Comparison of ENCODE assay signal across 8 mouse cellular contexts in genomic region chr12:52604992-52605652, GRCm38 (mm10).
DNase-seq lines count a peak whose midpoint lies in the region; ATAC-seq and TF ChIP-seq lines count a peak whose summit lies in the region.

No protein-coding gene starts in this region.

- in situ Hi-C loops in CH12.LX (cut with MboI; ENCODE audit: low pct_ligation_motif_present, low pct_unique_long_range_greater_than_20kb, low sequenced_read_pairs): loop anchor here (25.0 kb wide), 1 partner anchor 218 kb away; no protein-coding TSS in a partner anchor

- intact Hi-C loops in heart, adult 2 months (cut with DNase I): loop anchor here (2.0 to 10.0 kb wide), 7 partner anchors 107 to 1590 kb away; partner anchors contain the start of gene Nubpl

- no peak for TF ChIP-seq CTCF in heart, adult 2 months (IDR thresholded peaks at IDR 0.05)
- TF ChIP-seq CTCF in CH12.LX (conservative IDR thresholded peaks at IDR 0.05 in 1 of 2, IDR thresholded peaks at IDR 0.05 in 1 of 2; ENCODE audit: low read depth in 2 of 2, low read length in 2 of 2): no peak
- no peak for TF ChIP-seq CTCF in liver, embryonic 14.5 days (IDR thresholded peaks at IDR 0.05; ENCODE audit: low read depth)

- no peak for TF ChIP-seq POLR2A in heart, adult 2 months (IDR thresholded peaks at IDR 0.05; ENCODE audit: insufficient read depth, low read depth, low read length)
- no peak for TF ChIP-seq POLR2A in CH12.LX (IDR thresholded peaks at IDR 0.05; ENCODE audit: low read depth, low read length)

- DNase-seq in heart, adult 2 months: no peak
- DNase-seq in heart, adult 8-10 months (ENCODE audit: low spot score): no peak
- no peak for DNase-seq in CH12.LX (ENCODE audit: extremely low read depth)
- no peak for DNase-seq in liver, embryonic 14.5 days (ENCODE audit: low read depth in 3 of 3, low spot score in 3 of 3)
- DNase-seq in T-cell, adult 2 months (ENCODE audit: low spot score): no peak
- DNase-seq in thymus, postnatal 4 days: no peak
- DNase-seq in right cerebral cortex, postnatal 25 days: no peak

- no peak for TF ChIP-seq EP300 in heart, adult 2 months (IDR thresholded peaks at IDR 0.05; ENCODE audit: insufficient read depth, low read depth, low read length)
- 0 out of 2 replicates have a peak, but pooled peaks have one; percentile 18 for TF ChIP-seq EP300 in CH12.LX (IDR thresholded peaks at IDR 0.05; ENCODE audit: low read length)
- no peak for TF ChIP-seq EP300 in liver, embryonic 14.5 days (IDR thresholded peaks at IDR 0.05; ENCODE audit: low read depth)

- peak overlapping the region; percentile 100 for H3K27ac ChIP-seq in heart, adult 2 months
- no peak overlapping the region for H3K27ac ChIP-seq in CH12.LX (ENCODE audit: insufficient read depth, low read depth)
- peak overlapping the region; percentile 97 for H3K27ac ChIP-seq in forebrain, embryonic 15.5 days (replicated peaks)
- peak overlapping the region; percentile 55; the same call in 1 of the 2 replicates for H3K27ac ChIP-seq in liver, embryonic 14.5 days

- H3K4me1 ChIP-seq in heart, adult 2 months (ENCODE audit: control insufficient read depth, insufficient read depth, low read length): no peaks in the 10 kb centered on the region
- H3K4me1 ChIP-seq in CH12.LX (ENCODE audit: control insufficient read depth in 1 of 2, insufficient read depth in 2 of 2): peaks cover 3 to 15% of the 10 kb centered on the region in 2 experiments; a peak in 3 of 4 replicates
- H3K4me1 ChIP-seq in forebrain, embryonic 15.5 days: peaks cover 12% of the 10 kb centered on the region
- peaks cover 3 to 8% of the 10 kb centered on the region in 2 experiments; a peak in 3 of 4 replicates for H3K4me1 ChIP-seq in liver, embryonic 14.5 days (replicated peaks; ENCODE audit: control insufficient read depth in 2 of 2, insufficient read depth in 2 of 2, low read length in 1 of 2)

- no peak overlapping the region for H3K9ac ChIP-seq in heart, adult 2 months (ENCODE audit: low read depth, low read length)
- peak overlapping the region; percentile 38; the same call in 1 of the 2 replicates for H3K9ac ChIP-seq in CH12.LX (ENCODE audit: insufficient read depth, low read depth)
- H3K9ac ChIP-seq in forebrain, embryonic 15.5 days (replicated peaks): peak overlapping the region; percentile 92
- peak overlapping the region; percentile 86 for H3K9ac ChIP-seq in liver, embryonic 14.5 days (replicated peaks)

- peak overlapping the region; percentile 60 for H3K4me3 ChIP-seq in heart, adult 2 months
- H3K4me3 ChIP-seq in CH12.LX (replicated peaks in 1 of 3; ENCODE audit: low read depth in 2 of 3, low read length in 2 of 3, poor library complexity in 1 of 3): peak overlapping the region; percentile 19 to 93 (median 85)
- peak overlapping the region; percentile 99 for H3K4me3 ChIP-seq in forebrain, embryonic 15.5 days
- H3K4me3 ChIP-seq in liver, embryonic 14.5 days (ENCODE audit: insufficient read depth in 1 of 2, low read depth in 2 of 2, low read length in 2 of 2): peak overlapping the region; percentile 57 to 74

- no peaks in the 10 kb centered on the region for H3K9me3 ChIP-seq in CH12.LX (replicated peaks; ENCODE audit: low read length)
- no peaks in the 10 kb centered on the region for H3K9me3 ChIP-seq in forebrain, embryonic 15.5 days
- no peaks in the 10 kb centered on the region for H3K9me3 ChIP-seq in liver, embryonic 14.5 days (ENCODE audit: control insufficient read depth, low read length)

- H3K36me3 ChIP-seq in heart, adult 2 months (ENCODE audit: control insufficient read depth, insufficient read depth, low read length): no peaks in the 10 kb centered on the region
- no peaks in the 10 kb centered on the region for H3K36me3 ChIP-seq in CH12.LX (replicated peaks in 1 of 2; ENCODE audit: control insufficient read depth in 1 of 2, insufficient read depth in 1 of 2, low read length in 1 of 2)
- H3K36me3 ChIP-seq in forebrain, embryonic 15.5 days: no peaks in the 10 kb centered on the region
- no peaks in the 10 kb centered on the region for H3K36me3 ChIP-seq in liver, embryonic 14.5 days (replicated peaks; ENCODE audit: control insufficient read depth, insufficient read depth, low read depth)

- dilution Hi-C loops in CH12.LX (cut with MboI; ENCODE audit: extremely low pct_ligation_motif_present, extremely low pct_unique_long_range_greater_than_20kb, low sequenced_read_pairs): no loop called here

- WGBS in heart, adult 2 months: 46% methylated on average over 13 of the region's 13 CpGs
- WGBS in forebrain, embryonic 15.5 days: 51% methylated on average over 13 of the region's 13 CpGs
- WGBS in liver, embryonic 14.5 days (ENCODE audit: insufficient replicate concordance): 40% methylated on average over 13 of the region's 13 CpGs

- no peak for ATAC-seq in forebrain, embryonic 15.5 days (replicated peaks)
- ATAC-seq in liver, embryonic 14.5 days (ENCODE audit: insufficient read depth): no peak

- peak overlapping the region; percentile 57 for H3K4me2 ChIP-seq in CH12.LX (ENCODE audit: insufficient read depth, low read depth, poor library complexity, severe bottlenecking)
- H3K4me2 ChIP-seq in forebrain, embryonic 15.5 days (replicated peaks): peak overlapping the region; percentile 85
- peak overlapping the region; percentile 96 for H3K4me2 ChIP-seq in liver, embryonic 14.5 days (ENCODE audit: low read depth)

- H3K79me2 ChIP-seq in heart, adult 2 months (replicated peaks; ENCODE audit: control insufficient read depth, insufficient read depth, low read length): no peaks in the 10 kb centered on the region
- no peaks in the 10 kb centered on the region for H3K79me2 ChIP-seq in CH12.LX (replicated peaks; ENCODE audit: control insufficient read depth, extremely low read depth, insufficient read depth, poor library complexity, severe bottlenecking)

- no peaks in the 10 kb centered on the region for H3K27me3 ChIP-seq in heart, adult 2 months (ENCODE audit: control insufficient read depth, insufficient read depth, low read length)
- no peaks in the 10 kb centered on the region for H3K27me3 ChIP-seq in CH12.LX (replicated peaks)
- no peaks in the 10 kb centered on the region for H3K27me3 ChIP-seq in forebrain, embryonic 15.5 days
- H3K27me3 ChIP-seq in liver, embryonic 14.5 days (ENCODE audit: control insufficient read depth, insufficient read depth, low read length): no peaks in the 10 kb centered on the region

- no peak for TF ChIP-seq RAD21 in CH12.LX (IDR thresholded peaks at IDR 0.05; ENCODE audit: low read depth, low read length)

TF ChIP-seq in CH12.LX, 34 proteins besides CTCF, POLR2A, EP300 and RAD21:
- TF ChIP-seq BHLHE40 (IDR thresholded peaks at IDR 0.05; ENCODE audit: low read depth, low read length) (no peak), MAX (IDR thresholded peaks at IDR 0.05; ENCODE audit: low read length) (no peak), MXI1 (IDR thresholded peaks at IDR 0.05; ENCODE audit: low read depth, low read length) (0 out of 2 replicates have a peak, but pooled peaks have one; percentile 12), JUN (IDR thresholded peaks at IDR 0.05; ENCODE audit: insufficient read depth, low read depth, low read length) (no peak), NRF1 (IDR thresholded peaks at IDR 0.05; ENCODE audit: low read depth, low read length) (no peak), MEF2A (IDR thresholded peaks at IDR 0.05; ENCODE audit: borderline replicate concordance, low read depth, low read length) (no peak)
